In the genomic region with DNA sequence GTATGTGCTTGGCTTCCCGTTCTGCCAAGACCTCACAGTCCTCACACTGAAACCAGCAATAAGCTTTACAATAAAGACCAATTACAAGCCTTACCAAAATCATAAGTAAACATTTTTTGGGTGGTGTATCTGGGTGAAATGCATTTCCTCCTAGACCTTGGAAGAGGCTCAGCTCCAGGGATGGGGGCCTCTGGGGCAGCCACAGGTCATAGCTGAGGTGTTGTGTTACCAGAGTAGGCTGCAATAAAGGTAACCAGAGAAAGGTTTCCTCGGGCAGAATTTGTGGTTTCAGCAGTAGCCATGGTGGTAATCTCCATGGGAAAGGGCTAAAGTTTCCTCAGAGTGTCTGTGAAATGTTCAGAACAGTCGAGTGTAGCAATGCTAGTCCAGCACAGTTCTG, we compare ENCODE assay signal across 21 mouse cellular contexts.
A peak's percentile ranks its signal among the peaks of the same experiment; 100 is the strongest.
DNase-seq lines count a peak whose midpoint lies in the region; ATAC-seq lines count a peak whose summit lies in the region.
"Had no signal": no experiment of that assay in that cellular context is flagged by ENCODE, and none has a peak within 500 bp of the region (broad histone marks: within the 10 kb centered on the region; RNA-seq: fewer than 3 reads in every experiment).

No protein-coding gene starts in this region.

- WGBS in embryonic facial prominence, embryonic 13.5 days = 43% methylated on average over 3 of the region's 3 CpGs
- WGBS in embryonic facial prominence, embryonic 10.5 days = 68% methylated on average over 3 of the region's 3 CpGs
- WGBS in embryonic facial prominence, embryonic 14.5 days = 53% methylated on average over 3 of the region's 3 CpGs
- WGBS in midbrain, embryonic 14.5 days = 88% methylated on average over 3 of the region's 3 CpGs

- H3K9ac ChIP-seq in embryonic facial prominence, embryonic 13.5 days = no peak overlapping the region
- H3K9ac ChIP-seq in embryonic facial prominence, embryonic 14.5 days (ENCODE audit: low read depth, low read length) = no peak overlapping the region
- H3K9ac ChIP-seq in midbrain, embryonic 14.5 days (replicated peaks; ENCODE audit: low read length) = no peak overlapping the region
- H3K9ac ChIP-seq: embryonic facial prominence, embryonic 15.5 days; forebrain, embryonic 12.5 days had no signal

- H3K4me2 ChIP-seq in embryonic facial prominence, embryonic 13.5 days = no peak overlapping the region
- H3K4me2 ChIP-seq in embryonic facial prominence, embryonic 14.5 days (ENCODE audit: low read depth, low read length) = no peak overlapping the region
- H3K4me2 ChIP-seq in midbrain, embryonic 14.5 days (ENCODE audit: low read length) = no peak overlapping the region
- H3K4me2 ChIP-seq: embryonic facial prominence, embryonic 15.5 days; forebrain, embryonic 12.5 days had no signal

- no peak overlapping the region for H3K27ac ChIP-seq in embryonic facial prominence, embryonic 13.5 days
- no peak overlapping the region for H3K27ac ChIP-seq in embryonic facial prominence, embryonic 10.5 days (replicated peaks)
- no peak overlapping the region for H3K27ac ChIP-seq in embryonic facial prominence, embryonic 14.5 days (replicated peaks; ENCODE audit: low read depth, low read length)
- no peak overlapping the region for H3K27ac ChIP-seq in midbrain, embryonic 14.5 days (replicated peaks; ENCODE audit: low read depth, low read length)
- H3K27ac ChIP-seq: embryonic facial prominence, embryonic 15.5 days; forebrain, embryonic 10.5 days; forebrain, embryonic 12.5 days had no signal

- H3K27me3 ChIP-seq in embryonic facial prominence, embryonic 13.5 days = no peaks in the 10 kb centered on the region
- H3K27me3 ChIP-seq in embryonic facial prominence, embryonic 10.5 days (replicated peaks; ENCODE audit: low read depth, poor library complexity, severe bottlenecking) = no peaks in the 10 kb centered on the region
- no peaks in the 10 kb centered on the region for H3K27me3 ChIP-seq in embryonic facial prominence, embryonic 14.5 days (replicated peaks; ENCODE audit: control insufficient read depth, insufficient read depth, low read length)
- H3K27me3 ChIP-seq in midbrain, embryonic 14.5 days (ENCODE audit: control insufficient read depth, insufficient read depth, low read length) = no peaks in the 10 kb centered on the region
- H3K27me3 ChIP-seq: embryonic facial prominence, embryonic 15.5 days; forebrain, embryonic 12.5 days had no signal

- H3K36me3 ChIP-seq in embryonic facial prominence, embryonic 13.5 days = no peaks in the 10 kb centered on the region
- no peaks in the 10 kb centered on the region for H3K36me3 ChIP-seq in embryonic facial prominence, embryonic 10.5 days (replicated peaks)
- no peaks in the 10 kb centered on the region for H3K36me3 ChIP-seq in embryonic facial prominence, embryonic 14.5 days (ENCODE audit: control insufficient read depth, insufficient read depth, low read length)
- no peaks in the 10 kb centered on the region for H3K36me3 ChIP-seq in midbrain, embryonic 14.5 days (ENCODE audit: control insufficient read depth, insufficient read depth, low read length)
- H3K36me3 ChIP-seq: embryonic facial prominence, embryonic 15.5 days; forebrain, embryonic 10.5 days; forebrain, embryonic 12.5 days had no signal

- ATAC-seq in embryonic facial prominence, embryonic 13.5 days (ENCODE audit: insufficient number of reproducible peaks, insufficient read depth, low FRiP score, low TSS enrichment, low read depth) = peak; percentile 56; the same call in 1 of the 2 replicates
- ATAC-seq in embryonic facial prominence, embryonic 14.5 days (ENCODE audit: low read depth) = peak; percentile 60; the same call in 1 of the 2 replicates
- no peak for ATAC-seq in midbrain, embryonic 14.5 days (ENCODE audit: low FRiP score, low TSS enrichment)
- ATAC-seq: activated CD4-positive, CD25-positive, alpha-beta regulatory T cell, adult 4 months; forebrain, embryonic 14.5 days; forebrain, embryonic 16.5 days had no signal

- no peaks in the 10 kb centered on the region for H3K9me3 ChIP-seq in embryonic facial prominence, embryonic 13.5 days
- H3K9me3 ChIP-seq in embryonic facial prominence, embryonic 10.5 days = no peaks in the 10 kb centered on the region
- no peaks in the 10 kb centered on the region for H3K9me3 ChIP-seq in embryonic facial prominence, embryonic 14.5 days (ENCODE audit: control insufficient read depth, low read length)
- H3K9me3 ChIP-seq in midbrain, embryonic 14.5 days (ENCODE audit: control insufficient read depth, low read length) = no peaks in the 10 kb centered on the region
- H3K9me3 ChIP-seq: embryonic facial prominence, embryonic 15.5 days; forebrain, embryonic 10.5 days; forebrain, embryonic 12.5 days had no signal

- H3K4me1 ChIP-seq in embryonic facial prominence, embryonic 13.5 days = no peaks in the 10 kb centered on the region
- no peaks in the 10 kb centered on the region for H3K4me1 ChIP-seq in embryonic facial prominence, embryonic 10.5 days
- no peaks in the 10 kb centered on the region for H3K4me1 ChIP-seq in embryonic facial prominence, embryonic 14.5 days (ENCODE audit: control insufficient read depth, insufficient read depth, low read length)
- H3K4me1 ChIP-seq in midbrain, embryonic 14.5 days (ENCODE audit: control insufficient read depth, insufficient read depth, low read length) = no peaks in the 10 kb centered on the region
- H3K4me1 ChIP-seq: embryonic facial prominence, embryonic 15.5 days; forebrain, embryonic 10.5 days; forebrain, embryonic 12.5 days had no signal

- no peak overlapping the region for H3K4me3 ChIP-seq in embryonic facial prominence, embryonic 13.5 days
- no peak overlapping the region for H3K4me3 ChIP-seq in embryonic facial prominence, embryonic 10.5 days
- H3K4me3 ChIP-seq in embryonic facial prominence, embryonic 14.5 days (ENCODE audit: low read depth, low read length) = no peak overlapping the region
- no peak overlapping the region for H3K4me3 ChIP-seq in midbrain, embryonic 14.5 days (replicated peaks; ENCODE audit: low read depth, low read length)
- H3K4me3 ChIP-seq: embryonic facial prominence, embryonic 15.5 days; erythroblast, embryonic 14.5 days; forebrain, embryonic 10.5 days; forebrain, embryonic 12.5 days had no signal

- DNase-seq in embryonic facial prominence, embryonic 10.5 days (ENCODE audit: low spot score) = no peak
- peak; percentile 82 for DNase-seq in adipocyte (ENCODE audit: low spot score)
- DNase-seq in embryonic facial prominence, embryonic 14.5 days (ENCODE audit: low spot score) = peak; percentile 5
- DNase-seq in midbrain, embryonic 14.5 days = no peak
- no peak for DNase-seq in layer of hippocampus, postnatal 10 days (ENCODE audit: low spot score in 2 of 2)
- DNase-seq: adrenal gland, adult 2 months; adrenal gland, postnatal 10 days; adrenal gland, postnatal 25 days; cerebellum, adult 11-12 months; cerebellum, adult 2 months; cerebellum, adult 9-10 months; cerebellum, postnatal 10 days; cerebellum, postnatal 25 days had no signal

Comparison
In these comparisons a context has a peak if more than half of its experiments do, and no peak if none do; other contexts are left out.
1. DNase-seq: peak in adipocyte (single experiment) and embryonic facial prominence, embryonic 14.5 days (single experiment); none in embryonic facial prominence, embryonic 10.5 days (single experiment), midbrain, embryonic 14.5 days (single experiment) and layer of hippocampus, postnatal 10 days (0 of 2).